Mouse (Mus musculus) embryonic fibroblast, embryonic 13.5 days (primary cell): ENCODE results near the gene Cnih3.

ENCODE experiments used
- CTCF ChIP-seq: IDR thresholded peaks from 2 replicates; pipeline ENCODE4 v1.5.1; 2011; ENCODE audit warnings: mild to moderate bottlenecking, control low read depth, low read length, moderate library complexity, borderline replicate concordance; ENCODE audit not compliant: insufficient read depth
- POLR2A ChIP-seq: IDR thresholded peaks from 2 replicates; pipeline ENCODE4 v1.6.1; 2011; ENCODE audit warnings: low read depth, mild to moderate bottlenecking, control low read depth, low read length, moderate library complexity

DNA sequence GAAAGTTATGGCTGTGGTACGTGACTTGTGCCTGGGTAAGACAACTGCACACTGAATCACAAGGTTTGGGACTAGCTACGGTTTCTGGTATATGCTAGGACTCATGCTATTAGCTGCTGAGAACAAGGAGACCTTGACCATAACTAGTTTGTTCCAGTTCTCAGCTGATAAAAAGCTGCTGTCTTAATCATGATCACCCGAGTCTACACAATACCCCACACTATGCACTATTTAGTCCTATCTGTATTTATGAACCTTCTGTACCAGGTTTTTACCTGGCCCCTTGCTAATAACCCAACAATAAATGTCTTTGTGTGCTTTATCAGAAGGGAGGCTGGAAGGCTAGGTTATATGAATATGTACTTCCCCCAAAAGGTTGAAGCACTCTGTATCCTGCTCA is 72.5 kb downstream of the Cnih3 start:
- TF ChIP-seq POLR2A, result no peak
- no peak for TF ChIP-seq CTCF
